Mouse (Mus musculus) embryonic fibroblast, embryonic 13.5 days (primary cell): ENCODE measurements at regions not wholly inside any gene's neighbourhood (a gene's known extent, or its start where the extent isn't known, plus 50 kb on each side); places are given as distances from the start of the nearest gene placed in this dataset.

Experiments
- CTCF ChIP-seq: IDR thresholded peaks from 2 replicates; pipeline ENCODE4 v1.5.1; 2011; ENCODE audit warnings: mild to moderate bottlenecking, control low read depth, low read length, moderate library complexity, borderline replicate concordance; ENCODE audit not compliant: insufficient read depth
- POLR2A ChIP-seq: IDR thresholded peaks from 2 replicates; pipeline ENCODE4 v1.6.1; 2011; ENCODE audit warnings: low read depth, mild to moderate bottlenecking, control low read depth, low read length, moderate library complexity

DNA sequence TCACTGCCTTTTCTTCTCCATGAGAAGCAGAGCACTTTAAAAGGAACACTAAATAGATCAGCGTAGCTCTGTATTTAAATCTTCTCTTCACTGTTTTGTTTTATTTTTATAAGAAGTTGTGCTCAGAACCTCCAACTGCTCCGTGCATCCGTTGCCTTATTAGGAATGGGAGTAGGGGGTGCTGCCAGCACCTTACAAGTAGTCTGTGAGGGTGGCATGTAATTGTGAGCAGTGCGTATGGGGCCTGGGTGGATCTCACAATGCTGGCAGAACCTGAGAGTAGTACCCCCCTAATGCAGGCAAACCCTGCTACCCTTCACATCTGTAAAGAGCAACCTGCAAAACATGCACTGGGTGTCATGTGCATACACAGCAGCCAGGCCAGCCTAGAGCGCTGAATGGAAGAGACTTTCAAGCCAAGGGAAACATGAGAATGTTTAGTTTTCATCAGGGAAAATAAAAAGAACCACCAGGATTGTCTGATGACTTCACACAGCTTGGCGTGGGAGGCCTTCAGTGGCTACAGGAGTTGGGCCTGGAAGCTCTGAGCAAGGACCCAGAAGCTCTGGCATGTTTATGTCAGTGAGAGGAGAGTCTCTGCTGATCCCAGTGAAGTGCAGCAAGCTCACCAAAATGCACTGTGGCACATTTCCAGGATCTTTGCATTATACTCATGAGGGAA is 64.5 kb upstream of the Gm21897 start:
- no peak for TF ChIP-seq CTCF
- no peak for TF ChIP-seq POLR2A
